Mouse (Mus musculus) intestine, embryonic 14.5 days (tissue): ENCODE measurements around the gene Prkar1b. TPM values are rescaled to one million over a fixed set of nuclear protein-coding genes. Genes with fewer than 3 reads are reported as not detected.
A peak's percentile ranks its signal among the peaks of the same experiment; 100 is the strongest.

ENCODE experiments used
- ATAC-seq: fragments of 200-750 bp; cut with Nextera tagmentation; replicated peaks from 2 replicates; pipeline ENCODE4 v1.8.0; 2017; ENCODE audit warnings: low read depth, moderate number of reproducible peaks, moderate TSS enrichment, moderate library complexity; ENCODE audit not compliant: low FRiP score, low TSS enrichment
- DNase-seq: peaks from one replicate; pipeline ENCODE4 v3.0.0-alpha.2; 2018; ENCODE audit warnings: low spot score
- H3K27ac ChIP-seq: fragments of 300-500 bp; sonication (generic); 2 replicates; pipeline ENCODE4 v1.5.1; 2014; ENCODE audit warnings: low read depth, mild to moderate bottlenecking, control low read depth
- H3K27me3 ChIP-seq: fragments of 300-500 bp; sonication (generic); replicated peaks from 2 replicates; pipeline ENCODE4 v1.6.1; 2014; ENCODE audit warnings: low read length, control low read depth; ENCODE audit not compliant: control insufficient read depth, insufficient read depth
- H3K36me3 ChIP-seq: fragments of 300-500 bp; sonication (generic); 2 replicates; pipeline ENCODE4 v1.6.1; 2014; ENCODE audit warnings: low read length, control low read depth; ENCODE audit not compliant: control insufficient read depth, insufficient read depth
- H3K4me1 ChIP-seq: fragments of 300-500 bp; sonication (generic); replicated peaks from 2 replicates; pipeline ENCODE4 v1.6.1; 2014; ENCODE audit warnings: low read length, control low read depth, mixed read lengths; ENCODE audit not compliant: control insufficient read depth, insufficient read depth
- H3K4me2 ChIP-seq: fragments of 300-500 bp; sonication (generic); 2 replicates; pipeline ENCODE4 v1.6.1; 2014; ENCODE audit warnings: low read length
- H3K4me3 ChIP-seq: fragments of 300-500 bp; sonication (generic); 2 replicates; pipeline ENCODE4 v1.5.1; 2014; ENCODE audit warnings: low read depth, low read length, control low read depth, mixed read lengths
- H3K9ac ChIP-seq: fragments of 300-500 bp; sonication (generic); 2 replicates; pipeline ENCODE4 v1.6.1; 2014; ENCODE audit warnings: mild to moderate bottlenecking, low read length
- H3K9me3 ChIP-seq: fragments of 300-500 bp; sonication (generic); 2 replicates; pipeline ENCODE4 v1.6.1; 2016; ENCODE audit warnings: low read length, control low read depth; ENCODE audit not compliant: control insufficient read depth
- WGBS: fragments of 180-500 bp; shearing (Covaris S2); extraction: QIAGEN DNeasy Blood & Tissue Kit; methylation state at CpG from one replicate; pipeline ENCODE4 v1.1.7; 2014; 5-methylcytosine and 5-hydroxymethylcytosine counted together
- polyA plus RNA-seq: library from polyadenylated mRNA; unstranded; fragments of >200 nt; fragmentation: Nextera tagmentation; extraction: Ambion mirVana; gene quantifications from 2 replicates; pipeline ENCODE4 v1.2.1, GENCODE M21; 2014

Prkar1b gene
- polyA plus RNA-seq, 1 experiment from 2014 or later, result 25.6 TPM

DNA sequence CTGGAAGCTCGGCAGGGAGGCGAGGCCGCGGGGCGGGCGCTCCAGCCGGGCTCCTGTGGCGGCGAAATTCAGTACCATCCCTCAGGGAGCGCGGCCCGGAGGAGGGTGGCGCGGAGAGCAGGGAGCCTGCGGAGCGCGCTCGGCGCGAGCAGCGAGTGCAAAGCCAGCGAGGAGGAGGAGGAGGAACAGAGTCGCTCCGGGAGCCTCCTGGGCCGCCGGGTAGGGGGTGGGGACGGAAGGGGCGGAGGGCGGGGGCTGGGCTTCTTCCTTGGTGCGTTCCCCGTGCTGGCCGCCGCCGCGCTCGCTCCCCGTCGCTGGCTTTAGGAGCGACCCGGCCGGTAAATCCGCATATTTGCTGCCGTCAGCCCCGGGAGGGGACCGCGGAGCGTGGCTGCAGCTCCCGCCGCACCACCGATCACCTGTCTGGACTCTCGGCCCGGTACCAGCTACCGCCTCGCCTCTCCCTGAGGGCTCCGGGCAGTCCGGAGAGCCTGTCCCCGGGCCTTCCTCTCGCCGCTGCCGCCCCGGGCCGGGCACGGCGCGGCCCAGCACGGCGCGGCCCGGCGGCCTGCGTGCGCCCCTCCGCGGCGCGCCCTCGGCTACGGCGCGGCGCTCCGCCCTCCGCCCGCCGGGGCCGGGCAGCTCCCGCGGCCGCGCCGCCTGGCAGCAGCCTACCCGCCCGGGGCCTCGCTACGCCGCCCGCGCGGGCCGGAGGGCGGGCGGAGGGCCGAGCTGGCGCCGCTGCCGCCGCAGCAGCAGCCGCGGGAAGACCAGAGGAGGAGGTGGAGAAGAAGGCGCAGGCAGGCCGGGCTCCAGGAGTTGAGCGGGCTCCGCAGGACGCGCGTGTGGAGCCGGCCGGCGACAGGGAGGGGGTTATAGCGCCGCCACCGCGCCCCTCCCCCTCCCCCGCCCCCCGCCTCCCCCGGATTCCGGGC lies 154.7 kb downstream of the Prkar1b start:
- Histone ChIP-seq H3K9me3 (no peaks in the 10 kb centered on the region), H3K27me3 (peaks cover 40% of the 10 kb centered on the region), H3K9ac (peak overlapping the region; percentile 80), H3K4me3 (peak overlapping the region; percentile 84), H3K4me2 (peak overlapping the region; percentile 92), H3K27ac (peak overlapping the region; percentile 89), H3K4me1 (peaks cover 29% of the 10 kb centered on the region), H3K36me3 (0 out of 2 replicates have a peak, but pooled peaks cover 5% of the 10 kb centered on the region)
- WGBS, result under 1% methylated on average over 86 of the region's 127 CpGs
- DNase-seq (peak; percentile 91), ATAC-seq (peak; percentile 44)

DNA sequence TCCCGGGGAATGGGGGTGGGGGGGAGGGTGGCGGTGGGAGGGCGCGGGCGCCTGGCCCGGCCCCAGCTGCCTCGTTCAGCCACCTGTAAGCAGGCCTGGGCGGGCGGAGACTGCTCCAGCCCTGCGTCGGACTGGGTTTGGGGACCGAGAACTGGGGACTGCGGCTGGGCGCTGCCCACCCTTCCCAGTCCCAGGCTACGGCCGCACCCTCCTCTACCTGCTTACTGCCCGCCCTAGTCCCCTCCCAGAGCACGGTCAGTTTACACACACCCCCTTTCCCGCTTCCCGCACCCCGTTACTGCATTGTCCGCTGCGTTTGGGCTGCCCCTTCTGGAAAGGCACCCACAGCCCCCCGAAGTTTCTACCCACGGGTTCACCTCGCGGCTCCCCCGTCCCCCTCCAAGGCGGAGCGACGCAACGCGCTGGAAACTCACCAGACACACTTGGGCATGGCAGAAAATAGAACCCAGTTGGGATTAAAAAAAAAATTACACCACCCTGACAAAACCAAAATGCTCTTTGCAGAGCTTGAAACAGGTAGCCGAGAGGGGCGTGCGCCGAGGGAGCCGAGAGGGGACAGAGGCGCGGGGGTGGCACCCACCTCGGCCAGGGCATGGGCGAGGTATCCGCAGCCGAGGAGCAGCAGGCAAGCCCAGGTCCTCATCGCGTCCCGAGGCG lies 155.6 kb downstream of the Prkar1b start:
- H3K27me3 ChIP-seq, result peaks cover 32% of the 10 kb centered on the region

DNA sequence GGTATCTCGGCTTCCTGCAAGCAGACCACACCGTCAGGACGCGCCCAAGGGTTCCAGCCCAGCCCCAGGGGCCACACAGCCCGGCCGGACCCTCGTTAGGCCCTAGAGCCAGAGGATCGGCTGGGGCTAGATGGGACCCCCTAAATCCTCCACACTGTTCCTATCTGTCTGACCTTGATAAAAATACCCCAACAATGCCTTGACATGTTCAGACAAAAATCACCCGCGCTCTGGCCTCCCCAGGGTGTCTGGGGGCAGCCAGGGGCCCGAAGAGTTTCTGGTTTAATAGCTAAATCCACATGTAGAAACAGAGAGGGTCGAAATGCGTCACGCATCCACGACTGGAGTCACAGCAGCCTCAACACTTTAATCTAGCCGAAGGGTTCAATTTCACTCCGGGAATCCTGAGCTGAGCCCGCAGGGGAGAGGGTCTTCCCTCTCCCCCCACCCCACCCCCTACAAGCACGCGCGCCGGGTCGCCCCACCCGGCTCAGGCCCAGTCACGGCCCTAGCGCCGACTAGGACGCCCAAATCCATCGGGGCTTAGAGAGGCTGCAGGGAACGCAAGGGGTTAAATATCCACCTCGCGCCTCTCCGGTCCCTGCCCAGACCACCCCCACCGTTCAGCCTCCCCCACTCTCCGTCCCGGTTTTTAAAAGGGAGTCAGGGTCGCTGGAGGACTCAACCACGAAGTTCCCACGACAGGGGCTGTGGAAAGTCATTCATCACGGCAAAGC lies 156.3 kb downstream of the Prkar1b start:
- Histone ChIP-seq H3K4me3 (peak overlapping the region; percentile 84), H3K36me3 (peaks cover 5% of the 10 kb centered on the region; the same call in 1 of the 2 replicates), H3K4me2 (peak overlapping the region; percentile 92), H3K9ac (peak overlapping the region; percentile 80), H3K9me3 (no peaks in the 10 kb centered on the region), H3K27ac (peak overlapping the region; percentile 89; the same call in 1 of the 2 replicates), H3K27me3 (peaks cover 25% of the 10 kb centered on the region), H3K4me1 (peaks cover 32% of the 10 kb centered on the region)
- WGBS, result under 1% methylated on average over 40 of the region's 40 CpGs
- DNase-seq (no peak), ATAC-seq (no peak)

More for the DNA sequence above, 155.6 kb downstream of the Prkar1b start:
- ATAC-seq (peak; percentile 32; the same call in 1 of the 2 replicates), DNase-seq (no peak)
- Histone ChIP-seq H3K4me1 (peaks cover 29% of the 10 kb centered on the region), H3K36me3 (peaks cover 5% of the 10 kb centered on the region; the same call in 1 of the 2 replicates), H3K9ac (peak overlapping the region; percentile 80), H3K27ac (peak overlapping the region; percentile 89), H3K4me3 (peak overlapping the region; percentile 84), H3K4me2 (peak overlapping the region; percentile 92), H3K9me3 (no peaks in the 10 kb centered on the region)
- 1% methylated on average over 47 of the region's 48 CpGs for WGBS

- Histone ChIP-seq H3K4me3 (peak overlapping the region; percentile 84), H3K4me1 (peaks cover 25% of the 10 kb centered on the region), H3K36me3 (peaks cover 6% of the 10 kb centered on the region), H3K27me3 (peaks cover 17% of the 10 kb centered on the region), H3K4me2 (peak overlapping the region; percentile 92), H3K27ac (peak overlapping the region; percentile 8; the same call in 1 of the 2 replicates), H3K9me3 (no peaks in the 10 kb centered on the region), H3K9ac (peak overlapping the region; percentile 80)
- ATAC-seq (no peak), DNase-seq (peak; percentile 82)
- WGBS, result 7% methylated on average over 59 of the region's 59 CpGs
Measured at GRCm38 (mm10) chr5:138992611-138993370, 157.0 kb downstream of the Prkar1b start.

DNA sequence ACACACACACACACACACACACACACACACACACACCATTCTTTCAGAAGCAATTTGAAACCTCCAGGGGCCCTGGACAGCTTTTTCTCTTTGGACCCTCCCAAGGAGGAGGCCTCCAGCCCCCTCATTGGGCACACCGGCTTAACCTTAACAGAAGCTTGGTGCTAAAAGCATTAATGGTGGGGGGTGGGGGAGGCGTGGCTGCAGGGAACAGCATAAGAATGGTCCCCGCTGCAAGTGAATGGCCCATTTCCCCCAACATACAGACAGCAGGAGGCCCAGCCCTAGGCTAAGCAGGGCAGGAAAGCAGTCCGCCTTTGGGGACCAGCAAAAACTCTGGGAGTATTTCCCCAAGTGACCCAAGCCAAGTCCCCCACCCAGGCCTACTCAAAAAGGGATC lies 158.1 kb downstream of the Prkar1b start:
- 55% methylated on average over 4 of the region's 4 CpGs for WGBS
- DNase-seq, result no peak

GRCm38 (mm10) chr5:138990659-138991380 lies 159.0 kb downstream of the Prkar1b start:
- peaks cover 10% of the 10 kb centered on the region; the same call in 1 of the 2 replicates for H3K4me1 ChIP-seq
- peaks cover 7% of the 10 kb centered on the region for H3K27me3 ChIP-seq
- no peak overlapping the region for H3K9ac ChIP-seq
- peaks cover 25% of the 10 kb centered on the region for H3K36me3 ChIP-seq
- no peak for DNase-seq
- no peak overlapping the region for H3K4me3 ChIP-seq
- WGBS, result 77% methylated on average over 7 of the region's 7 CpGs
- no peak for ATAC-seq
- H3K9me3 ChIP-seq, result no peaks in the 10 kb centered on the region
- no peak overlapping the region for H3K4me2 ChIP-seq
- H3K27ac ChIP-seq, result no peak overlapping the region

More for the DNA sequence above, 158.1 kb downstream of the Prkar1b start:
- peaks cover 10% of the 10 kb centered on the region for H3K27me3 ChIP-seq
- ATAC-seq, result no peak
- H3K9me3 ChIP-seq, result no peaks in the 10 kb centered on the region
- H3K4me3 ChIP-seq, result no peak overlapping the region
- no peak overlapping the region for H3K9ac ChIP-seq
- H3K27ac ChIP-seq, result no peak overlapping the region
- peaks cover 15% of the 10 kb centered on the region; the same call in 1 of the 2 replicates for H3K4me1 ChIP-seq
- H3K4me2 ChIP-seq, result no peak overlapping the region
- peaks cover 16% of the 10 kb centered on the region for H3K36me3 ChIP-seq

GRCm38 (mm10) chr5:138989567-138989966 lies 160.2 kb downstream of the Prkar1b start:
- Histone ChIP-seq H3K27me3 (peaks cover 7% of the 10 kb centered on the region), H3K27ac (no peak overlapping the region), H3K9me3 (no peaks in the 10 kb centered on the region), H3K4me3 (no peak overlapping the region), H3K36me3 (peaks cover 34% of the 10 kb centered on the region), H3K4me1 (peaks cover 10% of the 10 kb centered on the region; the same call in 1 of the 2 replicates), H3K4me2 (no peak overlapping the region), H3K9ac (no peak overlapping the region)
- ATAC-seq (no peak), DNase-seq (no peak)
- WGBS, result 84% methylated on average over 6 of the region's 6 CpGs
